Mouse (Mus musculus) heart, embryonic 11.5 days (tissue): ENCODE results near the gene Tmem274. TPM values are rescaled to one million over a fixed set of nuclear protein-coding genes. Genes with fewer than 3 reads are reported as not detected.
"Not testable (repeated sequence)": the region's sequence is repeated elsewhere in the genome, so short reads cannot be mapped to it uniquely, and the experiment has no call there.

Source experiments
- ATAC-seq: fragments of 200-750 bp; cut with Nextera tagmentation; replicated peaks from 2 replicates; pipeline ENCODE4 v1.8.0; 2017; ENCODE audit warnings: moderate library complexity; ENCODE audit not compliant: insufficient number of reproducible peaks, low FRiP score, low TSS enrichment
- H3K27ac ChIP-seq: fragments of 300-500 bp; sonication (generic); 2 replicates; pipeline ENCODE4 v1.5.1; 2014; ENCODE audit warnings: mild to moderate bottlenecking, low read depth, low read length
- H3K27me3 ChIP-seq: fragments of 300-500 bp; sonication (generic); 2 replicates; pipeline ENCODE4 v1.6.1; 2014; ENCODE audit warnings: mild to moderate bottlenecking, low read length, mixed read lengths; ENCODE audit not compliant: control insufficient read depth, insufficient read depth
- H3K36me3 ChIP-seq: fragments of 300-500 bp; sonication (generic); 2 replicates; pipeline ENCODE4 v1.6.1; 2014; ENCODE audit warnings: mild to moderate bottlenecking, low read length, moderate library complexity, mixed read lengths; ENCODE audit not compliant: control insufficient read depth, insufficient read depth
- H3K4me1 ChIP-seq: fragments of 300-500 bp; sonication (generic); 2 replicates; pipeline ENCODE4 v1.6.1; 2014; ENCODE audit warnings: low read length; ENCODE audit not compliant: control insufficient read depth, insufficient read depth
- H3K4me2 ChIP-seq: fragments of 300-500 bp; sonication (generic); 2 replicates; pipeline ENCODE4 v1.6.1; 2014; ENCODE audit warnings: mild to moderate bottlenecking, moderate library complexity
- H3K4me3 ChIP-seq: fragments of 300-500 bp; sonication (generic); 2 replicates; pipeline ENCODE4 v1.5.1; 2014; ENCODE audit warnings: low read depth, low read length
- H3K9ac ChIP-seq: fragments of 300-500 bp; sonication (generic); 2 replicates; pipeline ENCODE4 v1.6.1; 2014; ENCODE audit warnings: mild to moderate bottlenecking, low read depth, low read length, moderate library complexity
- H3K9me3 ChIP-seq: fragments of 300-500 bp; sonication (generic); replicated peaks from 2 replicates; pipeline ENCODE4 v1.6.1; 2016; ENCODE audit warnings: low read length; ENCODE audit not compliant: control insufficient read depth
- WGBS: fragments of 180-500 bp; shearing (Covaris S2); extraction: QIAGEN DNeasy Blood & Tissue Kit; methylation state at CpG from one replicate; pipeline ENCODE4 v1.1.7; 2014; ENCODE audit not compliant: insufficient replicate concordance; 5-methylcytosine and 5-hydroxymethylcytosine counted together
- polyA plus RNA-seq: library from polyadenylated mRNA; unstranded; fragments of >200 nt; fragmentation: Nextera tagmentation; extraction: Ambion mirVana; gene quantifications from 2 replicates; pipeline ENCODE4 v1.2.1, GENCODE M21; 2014

The Tmem274 gene
- polyA plus RNA-seq, 1 experiment from 2014 or later, result not detected

- 14% methylated on average over 1 of the region's 1 CpGs for WGBS
- Histone ChIP-seq H3K4me3 (no peak overlapping the region), H3K4me1 (peaks cover 4% of the 10 kb centered on the region), H3K27ac (peak overlapping the region; percentile 77), H3K36me3 (no peaks in the 10 kb centered on the region), H3K4me2 (peak overlapping the region; percentile 73), H3K9me3 (no peaks in the 10 kb centered on the region), H3K9ac (peak overlapping the region; percentile 16; the same call in 1 of the 2 replicates), H3K27me3 (no peaks in the 10 kb centered on the region)
- ATAC-seq, result no peak
These were observed 30.9 kb upstream of the Tmem274 start for GRCm38 (mm10) chr4:149446309-149446708.

GRCm38 (mm10) chr4:149450636-149451035, 26.5 kb upstream of the Tmem274 start:
- no peak overlapping the region for H3K4me3 ChIP-seq
- no peak for ATAC-seq
- H3K4me1 ChIP-seq, result peaks cover 4% of the 10 kb centered on the region; the same call in 1 of the 2 replicates
- WGBS, result 80% methylated on average over 3 of the region's 3 CpGs
- no peaks in the 10 kb centered on the region for H3K9me3 ChIP-seq
- H3K27me3 ChIP-seq, result no peaks in the 10 kb centered on the region
- no peak overlapping the region for H3K27ac ChIP-seq
- H3K4me2 ChIP-seq, result no peak overlapping the region
- no peaks in the 10 kb centered on the region for H3K36me3 ChIP-seq
- H3K9ac ChIP-seq, result no peak overlapping the region

DNA sequence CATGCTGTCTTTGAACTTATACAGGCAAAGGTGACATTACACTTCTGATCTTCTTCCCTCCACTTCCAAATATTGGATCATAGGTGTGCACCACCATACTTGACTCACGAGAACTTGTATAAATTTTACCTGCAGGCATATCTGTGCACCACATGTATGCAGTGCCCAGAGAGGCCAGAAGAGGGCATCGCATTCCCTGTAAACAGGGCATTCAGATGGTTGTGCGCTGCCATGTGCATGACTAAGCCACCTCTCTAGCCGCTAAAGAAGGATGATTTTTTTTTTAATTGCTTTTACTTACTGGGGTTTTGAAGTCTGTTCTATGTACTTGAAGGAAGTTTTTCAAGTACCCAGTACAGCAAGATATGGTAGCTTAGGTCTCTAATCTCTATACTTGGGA, 23.5 kb upstream of the Tmem274 start:
- Histone ChIP-seq H3K27me3 (no peaks in the 10 kb centered on the region), H3K4me2 (no peak overlapping the region), H3K36me3 (no peaks in the 10 kb centered on the region), H3K4me3 (no peak overlapping the region), H3K9me3 (no peaks in the 10 kb centered on the region), H3K4me1 (no peaks in the 10 kb centered on the region), H3K9ac (no peak overlapping the region), H3K27ac (no peak overlapping the region)
- WGBS, result 84% methylated on average over 4 of the region's 4 CpGs
- no peak for ATAC-seq

- no peak for ATAC-seq
- Histone ChIP-seq H3K36me3 (no peaks in the 10 kb centered on the region), H3K4me1 (no peaks in the 10 kb centered on the region), H3K9ac (no peak overlapping the region), H3K9me3 (no peaks in the 10 kb centered on the region), H3K4me3 (no peak overlapping the region), H3K27me3 (no peaks in the 10 kb centered on the region), H3K27ac (no peak overlapping the region), H3K4me2 (no peak overlapping the region)
- WGBS, result 75% methylated on average over 17 of the region's 17 CpGs
These were observed 22.9 kb upstream of the Tmem274 start for GRCm38 (mm10) chr4:149454263-149454662.

- 40% methylated on average over 8 of the region's 8 CpGs for WGBS
- H3K9me3 ChIP-seq, result no peaks in the 10 kb centered on the region
- H3K9ac ChIP-seq, result no peak within 1 kb of the TSS
- ATAC-seq, result no peak
- H3K27ac ChIP-seq, result no peak within 1 kb of the TSS
- H3K4me2 ChIP-seq, result no peak within 1 kb of the TSS
- H3K4me3 ChIP-seq, result no peak within 1 kb of the TSS
- H3K27me3 ChIP-seq, result no peaks in the 10 kb centered on the region
- no peaks in the 10 kb centered on the region for H3K36me3 ChIP-seq
- no peaks in the 10 kb centered on the region for H3K4me1 ChIP-seq
These were observed 22.3 kb upstream of the Tmem274 start, which contains the start of gene Rbp7 for GRCm38 (mm10) chr4:149454879-149455278. Gene Rbp7 (minus strand): TSS chr4:149454978.

- ATAC-seq, H3K36me3 ChIP-seq, H3K27me3 ChIP-seq, H3K4me3 ChIP-seq, H3K4me1 ChIP-seq, H3K9me3 ChIP-seq, H3K27ac ChIP-seq, H3K9ac ChIP-seq, H3K4me2 ChIP-seq: not testable (repeated sequence)
- 82% methylated on average over 27 of the region's 27 CpGs for WGBS
These were observed 20.0 kb upstream of the Tmem274 start for GRCm38 (mm10) chr4:149457163-149457562.

GRCm38 (mm10) chr4:149457831-149458430, 19.2 kb upstream of the Tmem274 start:
- no peaks in the 10 kb centered on the region for H3K27me3 ChIP-seq
- H3K4me2 ChIP-seq, result no peak overlapping the region
- H3K9me3 ChIP-seq, result no peaks in the 10 kb centered on the region
- H3K9ac ChIP-seq, result no peak overlapping the region
- no peaks in the 10 kb centered on the region for H3K36me3 ChIP-seq
- WGBS, result 75% methylated on average over 6 of the region's 6 CpGs
- no peak overlapping the region for H3K27ac ChIP-seq
- no peak overlapping the region for H3K4me3 ChIP-seq
- ATAC-seq, result no peak
- H3K4me1 ChIP-seq, result no peaks in the 10 kb centered on the region

GRCm38 (mm10) chr4:149458526-149458925, 18.7 kb upstream of the Tmem274 start:
- Histone ChIP-seq H3K4me2 (no peak overlapping the region), H3K9me3 (no peaks in the 10 kb centered on the region), H3K36me3 (no peaks in the 10 kb centered on the region), H3K4me1 (0 out of 2 replicates have a peak, but pooled peaks cover under 1% of the 10 kb centered on the region), H3K4me3 (no peak overlapping the region), H3K9ac (no peak overlapping the region), H3K27me3 (no peaks in the 10 kb centered on the region), H3K27ac (no peak overlapping the region)
- no peak for ATAC-seq
- 56% methylated on average over 5 of the region's 5 CpGs for WGBS

DNA sequence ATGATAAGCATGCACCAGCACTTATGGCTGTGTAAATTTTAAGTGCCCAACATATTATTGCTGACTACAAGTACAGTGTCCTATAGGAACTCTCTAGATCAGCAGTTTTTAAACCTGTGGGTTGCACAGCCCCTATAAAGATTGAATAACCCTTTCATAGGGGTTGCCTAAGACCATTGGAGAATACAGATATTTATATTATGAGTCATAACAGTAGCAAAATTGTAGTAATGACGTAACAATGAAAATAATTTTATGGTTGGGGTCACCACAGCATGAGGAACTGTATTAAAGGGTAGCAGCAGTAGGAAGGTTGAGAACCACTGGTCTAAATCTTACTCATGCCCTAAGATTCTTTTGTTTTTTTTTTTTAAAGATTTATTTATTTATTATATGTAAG, 17.8 kb upstream of the Tmem274 start:
- 78% methylated on average over 1 of the region's 1 CpGs for WGBS
- H3K4me2 ChIP-seq, result no peak overlapping the region
- H3K4me3 ChIP-seq, result no peak overlapping the region
- 0 out of 2 replicates have a peak, but pooled peaks cover 2% of the 10 kb centered on the region for H3K4me1 ChIP-seq
- H3K27ac ChIP-seq, result no peak overlapping the region
- H3K9ac ChIP-seq, result no peak overlapping the region
- H3K9me3 ChIP-seq, result no peaks in the 10 kb centered on the region
- no peaks in the 10 kb centered on the region for H3K27me3 ChIP-seq
- no peak for ATAC-seq
- no peaks in the 10 kb centered on the region for H3K36me3 ChIP-seq
